Mouse (Mus musculus) neutrophil, adult 5-6 weeks (primary cell): ENCODE measurements around the gene Qrich1. TPM values are rescaled to one million over a fixed set of nuclear protein-coding genes. Genes with fewer than 3 reads are reported as not detected.

Experiments
- ATAC-seq: fragments of 151-379, 151-347 bp; 2 replicates; pipeline ENCODE4 v1.8.0; 2017; ENCODE audit warnings: mild to moderate bottlenecking, moderate TSS enrichment; ENCODE audit not compliant: insufficient number of reproducible peaks, poor library complexity, low FRiP score, severe bottlenecking; ENCODE audit errors: extremely low read depth
- total RNA-seq: library from RNA; stranded (forward); fragments of 200-1000 nt; gene quantifications from 2 replicates; pipeline ENCODE4 v1.2.3, GENCODE M21; 2017

Qrich1 gene
- total RNA-seq, result 158 TPM in 2 replicates

DNA sequence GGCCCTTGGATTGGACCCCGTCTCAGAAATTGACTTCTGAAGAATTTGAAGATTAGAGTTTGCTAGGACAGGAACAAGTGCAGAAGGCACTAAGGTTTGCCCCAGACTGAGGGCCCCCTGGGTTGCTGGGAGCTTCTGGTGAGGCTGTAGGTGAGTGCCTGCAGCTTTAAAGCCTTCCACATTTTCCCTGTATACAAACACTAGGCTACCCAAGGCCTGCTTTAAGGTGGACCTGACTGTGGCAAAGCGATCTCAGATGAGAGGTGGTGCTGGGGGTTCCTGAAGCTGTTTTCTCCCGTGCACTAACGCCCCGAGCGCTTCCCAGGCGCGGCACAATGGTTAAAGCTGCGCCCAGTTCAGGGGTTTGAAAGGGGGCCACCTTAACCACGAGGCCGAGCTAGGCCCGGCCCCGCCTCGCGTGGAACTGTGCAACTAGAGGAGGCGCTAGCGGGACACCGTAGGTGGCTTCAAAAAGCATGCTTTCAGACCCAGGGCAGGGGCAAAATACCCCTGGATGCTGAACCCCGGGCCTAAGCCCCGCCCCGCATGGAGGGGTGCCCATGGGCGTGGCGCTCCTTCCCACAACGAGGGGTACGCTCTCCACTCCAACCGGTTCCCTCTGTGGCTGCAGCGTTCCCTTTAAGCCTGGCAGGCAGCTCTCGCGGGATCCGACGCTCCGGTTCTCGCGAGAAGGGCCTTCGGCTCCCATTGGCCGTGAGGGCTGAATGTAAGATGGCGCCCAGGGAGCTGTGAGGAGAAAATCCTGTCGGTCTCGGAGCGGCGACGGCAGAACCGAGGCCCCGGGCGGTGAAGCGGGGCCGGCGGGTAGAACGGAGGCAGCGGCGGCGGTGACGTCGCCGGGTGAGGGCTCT is at the start of gene Qrich1:
Gene Qrich1 (plus strand): TSS at position 427 of the 872 bp plus-strand sequence.
- peak; percentile 88 for ATAC-seq

DNA sequence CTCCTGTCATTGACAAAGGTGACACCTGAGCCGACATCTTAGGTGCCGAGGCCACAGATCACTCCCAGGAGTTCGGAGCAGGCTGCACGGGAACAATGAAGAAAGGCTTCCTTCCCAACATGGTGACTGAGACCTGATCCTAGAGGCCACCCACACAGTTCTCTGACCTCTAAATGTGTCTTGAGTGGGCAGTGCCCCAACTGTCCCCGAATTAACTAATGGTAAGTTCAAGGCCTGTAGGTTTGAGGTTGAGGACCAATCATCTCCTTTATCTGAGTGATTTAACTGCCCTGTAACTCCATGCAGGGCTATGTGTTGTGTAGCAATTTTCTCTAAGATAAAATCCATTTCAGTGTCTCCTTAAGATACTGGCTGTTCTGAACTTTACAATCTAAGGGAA is 47.2 kb upstream of the Qrich1 start:
- no peak for ATAC-seq

- no peak for ATAC-seq
Measured at GRCm38 (mm10) chr9:108469845-108470244, 46.8 kb upstream of the Qrich1 start.

GRCm38 (mm10) chr9:108474528-108474927 is 42.1 kb upstream of the Qrich1 start:
- no peak for ATAC-seq

DNA sequence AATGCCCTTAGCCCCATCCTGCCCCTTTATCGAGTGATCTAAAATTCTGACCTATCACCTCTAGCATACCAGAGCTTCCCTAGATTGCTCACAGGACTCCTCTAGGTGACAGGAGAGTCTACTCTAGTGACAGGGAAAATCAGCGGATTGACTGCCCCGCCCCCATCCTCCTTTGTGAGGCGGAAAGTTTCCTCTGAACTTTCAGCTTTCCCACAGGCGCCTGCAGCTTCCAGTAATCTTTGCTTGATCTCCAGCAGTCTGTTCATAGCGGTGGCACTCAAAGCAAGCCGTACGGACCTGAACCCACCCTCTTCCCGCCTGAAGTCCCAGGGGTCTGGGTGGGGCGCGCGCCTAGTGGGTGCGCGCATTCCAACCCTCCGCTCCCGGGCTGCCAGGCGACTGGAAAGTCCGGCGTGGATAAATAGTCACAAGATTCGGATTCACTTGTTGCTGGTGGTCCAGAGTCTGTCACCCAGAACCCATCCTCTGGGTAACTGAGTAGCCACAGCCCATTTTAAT is 37.9 kb upstream of the Qrich1 start:
- ATAC-seq, result no peak

GRCm38 (mm10) chr9:108479241-108479640 is 37.4 kb upstream of the Qrich1 start:
- ATAC-seq, result no peak

DNA sequence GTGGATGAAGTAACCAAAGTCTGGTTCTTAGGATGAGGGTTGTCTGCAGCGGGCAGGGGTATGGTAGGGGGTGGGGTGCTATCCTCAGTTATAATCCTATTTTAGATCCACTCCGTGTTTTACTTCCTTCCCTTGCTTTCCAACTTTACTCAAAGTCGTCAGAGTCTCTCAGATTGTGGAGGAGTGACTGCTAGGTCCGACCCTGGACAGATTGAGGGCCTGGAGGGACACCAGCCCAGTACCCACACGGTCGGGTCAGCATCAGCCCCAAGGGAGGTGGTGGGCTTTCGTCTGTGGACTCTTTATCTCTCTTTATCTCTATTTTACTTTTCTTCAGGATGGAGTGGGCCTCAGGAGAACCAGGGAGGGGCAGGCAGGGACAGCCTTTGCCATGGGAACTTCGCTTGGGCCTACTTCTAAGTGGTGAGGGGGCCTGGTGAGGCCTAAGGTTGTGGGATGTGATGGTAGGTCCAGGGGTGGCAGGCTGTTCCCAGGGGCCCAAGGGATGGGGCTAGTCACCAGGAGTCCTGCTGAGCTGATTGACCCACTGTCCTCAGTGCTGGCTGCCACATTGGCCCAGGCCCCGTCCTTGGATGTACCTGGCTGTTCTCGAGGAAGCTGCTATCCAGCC is 36.8 kb upstream of the Qrich1 start, which contains the start of gene Lamb2:
Gene Lamb2 (plus strand): TSS at position 16 of the 631 bp plus-strand sequence.
- no peak for ATAC-seq

DNA sequence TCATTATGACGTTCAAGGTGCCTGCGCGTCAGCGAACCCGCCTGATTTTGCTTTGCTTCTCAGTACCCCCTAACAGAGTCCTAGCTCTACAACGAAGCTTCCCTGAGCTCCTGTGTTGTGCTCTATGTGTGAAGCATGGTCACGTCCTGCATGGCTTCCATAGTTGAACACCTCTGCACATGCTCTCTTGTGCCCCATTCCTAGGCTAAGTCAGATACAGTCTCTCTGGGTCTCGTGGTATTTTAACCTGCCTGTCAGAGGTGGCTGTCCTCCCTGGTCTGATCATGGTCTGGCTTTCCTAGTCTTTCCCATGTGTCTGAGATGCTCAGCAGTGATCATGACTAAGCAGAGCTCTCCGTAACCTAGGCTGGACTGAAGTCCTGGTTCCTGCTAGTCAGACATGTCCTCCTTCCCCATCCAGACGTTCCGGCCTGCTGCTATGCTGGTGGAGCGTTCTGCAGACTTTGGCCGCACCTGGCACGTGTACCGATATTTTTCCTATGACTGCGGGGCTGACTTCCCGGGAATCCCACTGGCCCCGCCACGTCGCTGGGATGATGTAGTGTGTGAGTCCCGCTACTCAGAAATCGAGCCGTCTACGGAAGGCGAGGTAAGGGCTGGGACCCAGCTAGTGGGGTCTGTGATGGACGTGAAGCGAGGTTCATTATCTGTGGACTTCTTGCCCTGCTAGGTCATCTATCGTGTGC is 35.6 kb upstream of the Qrich1 start:
- ATAC-seq, result no peak

DNA sequence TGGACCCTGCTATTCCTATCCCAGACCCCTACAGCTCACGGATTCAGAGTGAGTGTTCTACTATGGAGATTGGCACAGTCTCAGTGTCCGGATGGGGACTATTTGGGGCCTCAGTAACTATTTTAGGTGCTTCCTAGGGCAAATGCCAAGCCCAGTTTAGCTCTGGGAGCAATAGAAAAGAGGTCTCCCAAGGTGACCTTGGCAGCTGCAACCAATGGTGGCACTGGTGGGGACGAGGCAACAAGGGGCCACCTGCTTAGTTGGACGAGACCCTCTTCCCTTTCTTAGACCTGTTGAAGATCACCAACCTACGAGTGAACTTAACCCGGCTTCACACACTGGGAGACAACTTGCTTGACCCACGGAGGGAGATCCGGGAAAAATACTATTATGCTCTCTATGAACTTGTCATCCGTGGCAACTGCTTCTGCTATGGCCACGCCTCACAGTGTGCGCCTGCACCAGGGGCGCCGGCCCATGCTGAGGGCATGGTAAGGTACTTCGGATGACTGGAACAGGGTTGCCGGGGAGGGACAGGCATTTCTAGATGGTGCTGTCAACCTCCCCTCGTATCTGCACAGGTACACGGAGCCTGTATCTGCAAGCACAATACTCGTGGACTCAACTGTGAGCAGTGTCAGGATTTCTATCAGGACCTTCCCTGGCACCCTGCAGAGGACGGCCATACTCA is 34.9 kb upstream of the Qrich1 start:
- no peak for ATAC-seq

DNA sequence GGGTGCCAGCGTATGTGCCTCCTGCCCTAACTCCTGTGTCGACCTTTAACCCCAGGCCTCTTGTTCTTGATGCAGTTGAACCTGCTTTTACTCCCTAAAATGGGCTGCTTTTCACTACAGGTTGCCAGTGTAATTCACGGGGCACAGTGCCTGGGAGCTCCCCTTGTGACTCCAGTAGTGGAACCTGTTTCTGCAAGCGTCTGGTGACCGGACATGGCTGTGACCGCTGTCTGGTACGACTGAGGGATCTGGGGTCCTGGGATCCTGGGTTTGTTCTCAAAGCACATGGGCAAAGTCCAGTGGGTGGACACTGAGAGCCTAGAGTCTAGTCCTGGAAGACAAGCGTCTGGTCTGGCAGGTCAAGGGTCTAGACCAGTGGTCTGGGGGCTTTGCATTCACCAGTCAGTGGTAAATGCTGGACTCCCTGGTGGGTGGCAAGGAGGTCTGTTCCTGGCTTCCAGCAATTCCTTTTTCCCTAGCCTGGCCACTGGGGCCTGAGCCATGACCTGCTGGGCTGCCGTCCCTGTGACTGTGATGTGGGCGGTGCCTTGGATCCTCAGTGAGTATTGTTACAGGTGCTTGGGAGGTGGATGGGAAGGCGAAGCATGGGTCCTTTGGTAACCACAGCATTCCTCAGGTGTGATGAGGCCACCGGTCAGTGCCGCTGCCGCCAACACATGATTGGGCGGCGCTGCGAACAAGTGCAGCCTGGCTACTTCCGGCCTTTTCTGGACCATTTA is 33.4 kb upstream of the Qrich1 start:
- ATAC-seq, result no peak

- no peak for ATAC-seq
Measured at GRCm38 (mm10) chr9:108484021-108484420, 32.6 kb upstream of the Qrich1 start.

DNA sequence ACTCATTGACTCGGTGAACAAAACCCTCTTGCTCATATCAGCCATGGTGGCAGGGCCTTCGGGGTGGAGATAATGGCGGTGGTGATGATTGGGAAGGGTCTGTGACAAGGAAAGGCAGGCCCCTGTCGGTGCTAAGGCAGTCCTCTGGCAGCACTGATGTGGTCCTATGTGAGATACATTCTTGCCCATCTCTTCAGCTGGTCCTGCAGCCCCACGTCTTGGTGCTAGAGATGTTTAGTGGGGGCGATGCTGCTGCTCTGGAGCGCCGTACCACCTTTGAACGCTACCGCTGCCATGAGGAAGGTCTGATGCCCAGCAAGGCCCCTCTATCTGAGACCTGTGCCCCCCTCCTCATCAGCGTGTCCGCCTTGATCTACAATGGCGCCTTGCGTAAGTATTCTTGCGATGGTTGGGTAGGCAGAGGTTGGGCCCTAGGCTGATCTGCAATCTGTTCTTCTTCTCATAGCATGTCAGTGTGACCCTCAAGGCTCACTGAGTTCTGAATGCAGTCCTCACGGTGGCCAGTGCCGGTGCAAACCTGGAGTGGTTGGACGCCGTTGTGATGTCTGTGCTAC is 31.2 kb upstream of the Qrich1 start:
- ATAC-seq, result no peak

- ATAC-seq, result no peak
Measured at GRCm38 (mm10) chr9:108486973-108487530, 29.6 kb upstream of the Qrich1 start.

GRCm38 (mm10) chr9:108488403-108488802 is 28.2 kb upstream of the Qrich1 start:
- ATAC-seq, result no peak

- ATAC-seq, result no peak
Measured at GRCm38 (mm10) chr9:108489215-108489614, 27.4 kb upstream of the Qrich1 start.

- ATAC-seq, result no peak
Measured at GRCm38 (mm10) chr9:108489702-108490558, 26.7 kb upstream of the Qrich1 start.
